Mouse (Mus musculus) sigmoid colon, adult 10 weeks (tissue): Measurements from ENCODE around the gene Rpa2. TPM values are rescaled to one million over a fixed set of nuclear protein-coding genes. Genes with fewer than 3 reads are reported as not detected.

ENCODE experiments used
- polyA plus RNA-seq: library from polyadenylated mRNA; stranded (reverse); fragments of 350-450 nt; fragmentation: Illumina TruSeq; extraction: RNeasy Lipid Tissue Mini Kit (QIAGEN cat#74804); gene quantifications from one replicate; pipeline ENCODE4 v1.2.3, GENCODE M21; 2014; ENCODE audit warnings: low read depth, low replicate concordance

Gene Rpa2
- polyA plus RNA-seq, result 4.5 TPM

GRCm38 (mm10) chr4:132767914-132768876, at the start of gene Rpa2:
Gene Rpa2 (plus strand): TSS chr4:132768332.

GRCm38 (mm10) chr4:132732148-132732684, 35.9 kb upstream of the Rpa2 start, which contains the start of gene Xkr8:
Gene Xkr8 (minus strand): TSS chr4:132732546.

GRCm38 (mm10) chr4:132756974-132757373, 11.2 kb upstream of the Rpa2 start, which contains the start of gene Smpdl3b:
Gene Smpdl3b (minus strand): TSS chr4:132757252.

GRCm38 (mm10) chr4:132796196-132796886, 28.2 kb downstream of the Rpa2 start, which contains the start of gene Themis2:
Gene Themis2 (minus strand): TSS chr4:132796387.

Other genes with a start within 250 kb of the Rpa2 start
- 336 TPM for gene Atpif1, start 234.7 kb upstream of the Rpa2 start, polyA plus RNA-seq
- gene Dnajc8, start 232.8 kb upstream of the Rpa2 start, polyA plus RNA-seq, result 198 TPM
- gene Ptafr, start 204.3 kb upstream of the Rpa2 start, polyA plus RNA-seq, result 1.8 TPM
- gene Eya3, start 129.3 kb upstream of the Rpa2 start, polyA plus RNA-seq, result 31.7 TPM
- gene Xkr8, start 35.8 kb upstream of the Rpa2 start, polyA plus RNA-seq, result 1.7 TPM
- 1.9 TPM for gene Smpdl3b, start 11.1 kb upstream of the Rpa2 start, polyA plus RNA-seq
- 1.2 TPM for gene Themis2, start 28.1 kb downstream of the Rpa2 start, polyA plus RNA-seq
- 7.9 TPM for gene Ppp1r8, start 74.8 kb downstream of the Rpa2 start, polyA plus RNA-seq
- 174 TPM for gene Stx12, start 116.2 kb downstream of the Rpa2 start, polyA plus RNA-seq
- 34.2 TPM for gene Fam76a, start 154.2 kb downstream of the Rpa2 start, polyA plus RNA-seq
- 1.3 TPM for gene Fgr, start 205.8 kb downstream of the Rpa2 start, polyA plus RNA-seq
- 2.9 TPM for gene Ahdc1, start 242.9 kb downstream of the Rpa2 start, polyA plus RNA-seq